Mouse (Mus musculus) layer of hippocampus, adult 9-11 months (tissue): ENCODE results near the gene Gfap.

Source experiments
- DNase-seq: peaks from one replicate; pipeline ENCODE4 v3.0.0; 2022

Gene Gfap

GRCm38 (mm10) chr11:102895779-102896178 is 4.9 kb downstream of the Gfap start:
- no peak for DNase-seq

GRCm38 (mm10) chr11:102894716-102895115 is 6.0 kb downstream of the Gfap start:
- DNase-seq = no peak

GRCm38 (mm10) chr11:102893015-102893651 is 7.6 kb downstream of the Gfap start:
- peak; percentile 47 for DNase-seq

- DNase-seq = no peak
Observed at GRCm38 (mm10) chr11:102890096-102890495, 10.6 kb downstream of the Gfap start.

GRCm38 (mm10) chr11:102888135-102888534 is 12.6 kb downstream of the Gfap start:
- peak; percentile 65 for DNase-seq

GRCm38 (mm10) chr11:102887433-102887832 is 13.3 kb downstream of the Gfap start:
- DNase-seq = no peak

GRCm38 (mm10) chr11:102884616-102885219 is 16.0 kb downstream of the Gfap start, which contains the start of gene Fam187a:
Gene Fam187a, plus strand, starts transcription at chr11:102885169.
- no peak for DNase-seq

GRCm38 (mm10) chr11:102881314-102882198 is 19.2 kb downstream of the Gfap start:
- no peak for DNase-seq

GRCm38 (mm10) chr11:102880585-102881313 is 20.0 kb downstream of the Gfap start, which contains the start of the genes Eftud2 and Ccdc103:
Gene Eftud2, minus strand, starts transcription at chr11:102880985.
Gene Ccdc103, plus strand, starts transcription at chr11:102881204.
- peak; percentile 94 for DNase-seq

- no peak for DNase-seq
Observed at GRCm38 (mm10) chr11:102879558-102879957, 21.2 kb downstream of the Gfap start.

- peak; percentile 89 for DNase-seq
Observed at GRCm38 (mm10) chr11:102874801-102875334, 25.8 kb downstream of the Gfap start.

- peak; percentile 45 for DNase-seq
Observed at GRCm38 (mm10) chr11:102864272-102864671, 36.4 kb downstream of the Gfap start.

- peak; percentile 48 for DNase-seq
Observed at GRCm38 (mm10) chr11:102859933-102860332, 40.8 kb downstream of the Gfap start.

- DNase-seq = peak; percentile 22
Observed at GRCm38 (mm10) chr11:102858951-102859350, 41.8 kb downstream of the Gfap start.

- DNase-seq = no peak
Observed at GRCm38 (mm10) chr11:102855941-102856340, 44.8 kb downstream of the Gfap start.

GRCm38 (mm10) chr11:102853760-102854159 is 47.0 kb downstream of the Gfap start:
- DNase-seq = no peak

GRCm38 (mm10) chr11:102851883-102852282 is 48.8 kb downstream of the Gfap start:
- no peak for DNase-seq

- DNase-seq = no peak
Observed at GRCm38 (mm10) chr11:102845926-102846325, 54.8 kb downstream of the Gfap start.

- DNase-seq = no peak
Observed at GRCm38 (mm10) chr11:102838616-102839150, 62.0 kb downstream of the Gfap start.

GRCm38 (mm10) chr11:102838126-102838525 is 62.6 kb downstream of the Gfap start:
- no peak for DNase-seq

- DNase-seq = no peak
Observed at GRCm38 (mm10) chr11:102837385-102837784, 63.3 kb downstream of the Gfap start.
